Comparison of ENCODE assay signal across 14 mouse cellular contexts in the genomic region with DNA sequence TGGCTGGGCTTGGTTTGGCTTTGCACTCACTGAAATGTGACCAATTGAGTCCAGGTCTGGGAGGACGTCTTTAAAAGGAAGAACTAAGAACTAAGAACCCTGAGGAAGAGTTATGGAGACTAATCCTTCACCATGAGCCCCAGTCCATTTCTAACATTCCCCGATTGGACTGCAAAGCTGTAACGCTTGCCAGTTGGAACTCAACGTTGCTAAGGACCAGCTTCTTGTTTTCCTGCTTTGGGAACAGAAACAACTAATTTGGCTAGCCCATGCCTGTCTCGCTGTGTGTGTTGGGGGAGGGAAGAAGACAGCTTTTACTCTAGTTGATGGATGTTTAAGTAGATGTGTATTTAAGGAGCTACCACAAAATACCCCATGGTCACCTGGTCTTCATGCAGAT.
DNase-seq lines count a peak whose midpoint lies in the region; ATAC-seq and TF ChIP-seq lines count a peak whose summit lies in the region.
"Had no signal": no experiment of that assay in that cellular context is flagged by ENCODE, and none has a peak within 500 bp of the region (broad histone marks: within the 10 kb centered on the region; RNA-seq: fewer than 3 reads in every experiment).

No protein-coding gene starts in this region.

- no peaks in the 10 kb centered on the region for H3K9me3 ChIP-seq in heart, postnatal 0 days (replicated peaks; ENCODE audit: control insufficient read depth, low read length)
- H3K9me3 ChIP-seq: embryonic facial prominence, embryonic 12.5 days; heart, embryonic 15.5 days had no signal

- H3K27me3 ChIP-seq in heart, postnatal 0 days (ENCODE audit: control insufficient read depth, insufficient read depth, low read length) = no peaks in the 10 kb centered on the region
- H3K27me3 ChIP-seq: embryonic facial prominence, embryonic 12.5 days; heart, embryonic 15.5 days; Patski had no signal

- no peaks in the 10 kb centered on the region; the same call in 1 of the 2 replicates for H3K4me1 ChIP-seq in heart, postnatal 0 days (ENCODE audit: control insufficient read depth, insufficient read depth)
- H3K4me1 ChIP-seq: embryonic facial prominence, embryonic 12.5 days; heart, embryonic 15.5 days had no signal

- H3K36me3 ChIP-seq in heart, postnatal 0 days (replicated peaks; ENCODE audit: control insufficient read depth, insufficient read depth, low read length) = no peaks in the 10 kb centered on the region
- H3K36me3 ChIP-seq: embryonic facial prominence, embryonic 12.5 days; heart, embryonic 15.5 days had no signal

- peak; percentile 21 to 35 for DNase-seq in cerebellum, postnatal 14 days
- no peak for DNase-seq in cerebellum, adult 9-10 months
- DNase-seq in layer of hippocampus, adult 2 months (ENCODE audit: low spot score in 2 of 2) = peak; percentile 20 to 29
- no peak for DNase-seq in layer of hippocampus, postnatal 36 days
- DNase-seq in heart, postnatal 0 days (ENCODE audit: low spot score) = no peak
- DNase-seq in lung, postnatal 25 days (ENCODE audit: low spot score) = peak; percentile 48
- DNase-seq in urinary bladder, adult 18-20 months (ENCODE audit: low spot score in 2 of 2) = no peak
- DNase-seq in ovary, postnatal 10 days (ENCODE audit: low spot score) = no peak
- DNase-seq: cerebellum, adult 8-10 months; kidney, adult 9 months; lung, embryonic 14.5 days had no signal

- 60% methylated on average over 5 of the region's 5 CpGs for WGBS in heart, postnatal 0 days

- H3K9ac ChIP-seq in heart, postnatal 0 days (replicated peaks; ENCODE audit: low read depth, low read length) = no peak overlapping the region
- H3K9ac ChIP-seq: embryonic facial prominence, embryonic 12.5 days; heart, embryonic 15.5 days; lung, embryonic 14.5 days had no signal

- TF ChIP-seq EP300 in heart, postnatal 0 days (IDR thresholded peaks at IDR 0.05; ENCODE audit: low read depth) = no peak

- no peak for ATAC-seq in heart, postnatal 0 days (ENCODE audit: insufficient read depth, low read depth)
- ATAC-seq: Patski had no signal

- no peak overlapping the region for H3K4me3 ChIP-seq in layer of hippocampus, adult 2 months
- no peak overlapping the region for H3K4me3 ChIP-seq in heart, postnatal 0 days (ENCODE audit: low read depth, low read length)
- H3K4me3 ChIP-seq: embryonic facial prominence, embryonic 12.5 days; heart, embryonic 15.5 days had no signal

- no peak overlapping the region for H3K4me2 ChIP-seq in heart, postnatal 0 days (ENCODE audit: low read depth, low read length)
- H3K4me2 ChIP-seq: embryonic facial prominence, embryonic 12.5 days; heart, embryonic 15.5 days; lung, embryonic 14.5 days had no signal

- no peak for TF ChIP-seq CTCF in layer of hippocampus, adult 2 months (conservative IDR thresholded peaks at IDR 0.05)
- TF ChIP-seq CTCF in heart, postnatal 0 days (IDR thresholded peaks at IDR 0.05; ENCODE audit: low read depth) = no peak

- H3K27ac ChIP-seq in layer of hippocampus, adult 2 months = no peak overlapping the region
- 0 out of 2 replicates have a peak overlapping the region, but pooled peaks have one; percentile 23 for H3K27ac ChIP-seq in heart, postnatal 0 days (ENCODE audit: low read depth)
- H3K27ac ChIP-seq: embryonic facial prominence, embryonic 12.5 days; heart, embryonic 15.5 days had no signal

Comparison
In these comparisons a context has a peak if more than half of its experiments do, and no peak if none do; other contexts are left out.
1. DNase-seq: peak in cerebellum, postnatal 14 days (2 of 2), layer of hippocampus, adult 2 months (2 of 2) and lung, postnatal 25 days (single experiment); none in cerebellum, adult 9-10 months (single experiment), layer of hippocampus, postnatal 36 days (0 of 2), heart, postnatal 0 days (single experiment), urinary bladder, adult 18-20 months (0 of 2) and ovary, postnatal 10 days (single experiment).